Mouse (Mus musculus) monocyte, adult 5-6 weeks (primary cell): Measurements from ENCODE around the gene Heca. TPM values are rescaled to one million over a fixed set of nuclear protein-coding genes. Genes with fewer than 3 reads are reported as not detected.
"Not testable (repeated sequence)": the region's sequence is repeated elsewhere in the genome, so short reads cannot be mapped to it uniquely, and the experiment has no call there.

Experiments used
- ATAC-seq: fragments of 153-309, 156-312 bp; replicated peaks from 2 replicates; pipeline ENCODE4 v1.8.0; 2017; ENCODE audit warnings: mild to moderate bottlenecking; ENCODE audit not compliant: low TSS enrichment, insufficient number of reproducible peaks, severe bottlenecking, poor library complexity, low FRiP score
- total RNA-seq: library from RNA; stranded (forward); fragments of 200-1000, 200-491, 200-594 nt; gene quantifications from 3 replicates; pipeline ENCODE4 v1.2.3, GENCODE M21; 2017

Gene Heca
- total RNA-seq, 1 experiment from 2014 or later = 161 TPM

DNA sequence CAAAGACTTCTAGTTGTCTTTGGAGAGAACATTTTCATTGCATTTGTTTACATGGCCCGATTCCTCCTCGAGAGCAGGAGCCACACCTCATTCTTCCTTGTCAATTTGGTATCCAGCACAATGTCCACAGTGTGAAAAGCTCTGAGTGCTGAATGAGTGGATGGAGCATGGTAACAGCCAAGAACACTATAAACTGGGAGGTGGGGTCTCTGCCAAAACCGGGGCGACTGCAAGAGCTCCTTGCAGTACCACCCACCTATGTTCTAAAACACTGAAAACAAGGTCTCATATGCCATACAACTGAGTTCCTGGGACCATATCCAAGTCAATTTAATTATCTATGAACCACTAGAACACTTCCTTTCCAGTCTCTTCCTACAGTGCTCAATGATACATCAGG, 39.1 kb downstream of the Heca start:
- no peak for ATAC-seq

DNA sequence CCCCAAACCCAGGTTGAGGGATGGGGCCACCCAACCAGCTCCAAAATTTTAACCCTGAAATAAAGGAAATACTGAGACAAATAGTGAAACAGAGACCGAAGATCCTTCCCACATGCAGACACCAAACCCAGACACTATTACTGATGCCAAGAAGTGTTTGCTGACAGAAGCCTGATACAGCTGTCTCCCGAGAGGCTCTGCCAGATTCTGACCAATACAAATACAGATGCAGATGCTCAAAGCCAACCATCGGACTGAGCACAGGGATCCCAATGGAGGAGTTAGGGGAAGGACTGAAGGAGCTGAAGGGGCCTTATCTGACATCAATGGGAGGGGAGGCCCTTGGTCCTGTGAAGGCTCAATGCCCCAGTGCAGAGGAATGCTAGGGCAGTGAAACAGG, 41.5 kb downstream of the Heca start:
- ATAC-seq = not testable (repeated sequence)

DNA sequence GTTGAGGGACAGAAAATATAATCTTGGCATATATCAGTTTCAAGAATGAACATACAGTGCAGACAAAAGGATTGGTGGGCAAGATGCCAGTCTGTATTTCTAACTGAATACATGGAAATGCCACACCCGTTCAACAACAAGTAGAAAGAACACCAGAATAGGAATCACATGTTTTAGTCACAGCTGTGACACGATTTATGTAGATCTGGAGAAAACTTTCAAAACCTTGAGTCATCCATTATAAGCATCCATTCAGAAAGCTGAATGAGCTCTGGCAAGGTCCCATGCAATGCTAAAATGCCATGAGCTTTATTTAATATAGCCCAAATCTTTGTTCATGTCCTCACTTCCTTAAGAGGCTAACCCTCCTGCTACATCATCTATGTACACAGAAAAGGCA, 44.4 kb downstream of the Heca start:
- ATAC-seq = no peak

DNA sequence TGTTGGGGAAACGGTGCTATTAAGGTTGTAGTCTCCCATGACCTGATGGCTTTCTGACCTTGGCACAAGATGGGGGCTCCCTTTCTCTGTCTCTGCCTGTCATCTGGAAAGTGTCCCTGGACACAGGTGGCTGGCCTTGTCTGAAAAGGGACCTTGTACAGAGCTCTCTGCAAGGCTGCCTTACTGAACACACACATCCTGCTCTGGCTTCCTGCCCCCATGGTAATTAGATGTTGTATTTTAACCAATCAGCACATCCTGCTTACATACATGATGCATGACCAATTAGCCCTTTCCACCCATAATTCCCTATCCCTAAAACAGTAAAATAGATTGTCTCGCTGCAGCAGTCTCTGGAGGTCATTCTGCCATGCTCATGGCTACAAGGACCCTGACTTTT, 67.1 kb downstream of the Heca start:
- ATAC-seq = no peak

DNA sequence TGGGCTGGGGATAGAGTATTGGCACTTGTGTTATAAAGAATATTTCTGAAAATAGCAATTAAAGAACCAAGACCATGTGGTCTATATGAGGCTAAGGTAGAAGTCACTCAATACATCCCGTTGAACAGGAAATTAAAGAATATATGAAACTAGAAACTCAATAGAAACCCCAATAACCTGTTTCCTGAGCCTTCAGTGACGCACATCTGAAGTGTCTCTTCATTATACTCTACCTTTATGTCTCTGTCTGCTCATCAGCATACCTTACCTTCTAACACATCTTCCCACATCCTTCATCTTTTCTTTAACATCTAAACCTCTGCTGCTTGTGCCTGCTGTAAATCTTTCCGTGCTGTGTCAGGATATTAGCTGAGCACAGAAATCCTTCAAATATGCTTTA, 67.8 kb downstream of the Heca start:
- ATAC-seq = no peak

DNA sequence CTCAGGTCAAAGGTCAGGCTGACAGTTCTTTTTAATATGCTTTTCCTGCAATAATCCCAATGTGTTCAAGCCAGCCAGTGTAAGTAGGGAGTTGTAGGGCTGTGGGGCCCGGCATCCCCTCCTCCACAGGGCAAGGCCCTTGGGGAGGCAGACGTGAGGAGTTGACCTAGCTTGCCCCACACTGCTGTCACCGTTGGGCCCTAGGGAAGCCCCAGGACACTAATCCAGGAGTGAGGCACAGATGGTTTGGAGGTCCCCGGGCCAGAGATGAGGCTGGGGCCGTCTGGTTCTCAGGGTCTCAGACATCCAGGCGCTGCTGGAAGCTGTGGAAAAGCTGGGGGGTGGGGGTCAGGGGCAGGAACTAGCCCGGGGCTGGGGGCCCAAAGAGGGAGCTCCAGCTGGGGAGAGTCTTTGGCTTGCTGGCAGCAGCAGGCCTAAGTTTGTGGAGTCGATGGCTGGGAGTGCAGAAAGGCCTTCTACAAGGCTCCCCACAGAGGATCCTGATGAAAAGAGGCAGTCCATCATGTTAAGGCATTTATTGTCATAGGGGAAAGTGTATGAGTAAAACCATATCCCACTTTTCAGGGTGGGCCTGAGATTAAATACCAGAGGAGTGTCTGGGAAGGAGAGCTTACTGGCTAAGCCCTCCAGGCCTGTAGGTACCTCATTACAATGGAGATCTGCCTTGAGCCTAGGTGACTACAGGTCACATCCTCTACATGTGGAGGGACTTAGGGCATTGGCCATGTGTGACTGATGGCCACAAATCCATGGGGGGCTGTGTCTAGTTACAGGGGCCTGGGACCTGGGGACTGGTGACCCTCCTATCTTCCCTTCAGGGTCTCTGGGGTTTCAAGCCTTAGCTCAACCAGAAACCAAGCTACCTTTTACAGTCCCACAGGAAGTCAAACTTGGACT, 69.6 kb downstream of the Heca start:
- ATAC-seq = no peak

DNA sequence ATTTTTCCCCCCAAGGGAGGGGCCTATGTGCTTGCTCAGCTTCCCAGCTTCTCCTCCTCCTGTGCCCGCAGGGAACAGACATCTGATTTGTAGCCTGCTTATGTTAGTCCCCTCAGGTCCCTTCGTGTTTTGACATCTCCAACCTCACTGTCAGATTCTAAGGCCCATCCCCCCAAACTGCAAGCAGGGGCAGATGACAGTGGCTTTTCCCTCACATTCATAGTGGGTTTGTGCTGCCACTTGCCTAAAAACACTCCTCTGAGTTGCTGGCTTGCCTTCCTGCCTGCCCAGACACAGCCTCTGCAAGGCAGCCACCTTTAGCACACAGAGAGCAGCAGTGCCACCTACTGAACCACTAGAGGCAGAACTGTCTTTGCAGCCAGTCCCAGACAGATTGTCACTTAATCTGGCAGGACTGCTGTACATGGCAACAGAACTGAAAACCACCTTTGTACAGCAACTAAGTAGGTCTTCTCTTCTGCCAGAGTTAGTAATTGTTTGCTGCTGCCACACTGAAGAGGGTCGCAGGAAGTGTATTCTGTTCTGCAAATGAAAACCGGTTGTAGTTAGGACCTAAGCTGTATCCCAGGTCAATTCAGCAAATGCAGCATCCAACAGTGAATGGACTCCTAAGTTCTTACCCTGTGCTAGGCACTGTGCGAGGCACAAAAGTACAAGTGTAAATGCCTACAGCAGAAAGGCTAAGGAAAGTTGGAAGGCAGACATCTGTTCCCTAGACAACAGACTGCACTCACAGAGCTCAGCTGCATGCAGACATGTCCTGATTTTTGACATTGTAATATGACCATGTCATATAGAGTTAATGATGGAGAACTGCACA, 77.8 kb downstream of the Heca start:
- no peak; the same call in 1 of the 2 replicates for ATAC-seq

DNA sequence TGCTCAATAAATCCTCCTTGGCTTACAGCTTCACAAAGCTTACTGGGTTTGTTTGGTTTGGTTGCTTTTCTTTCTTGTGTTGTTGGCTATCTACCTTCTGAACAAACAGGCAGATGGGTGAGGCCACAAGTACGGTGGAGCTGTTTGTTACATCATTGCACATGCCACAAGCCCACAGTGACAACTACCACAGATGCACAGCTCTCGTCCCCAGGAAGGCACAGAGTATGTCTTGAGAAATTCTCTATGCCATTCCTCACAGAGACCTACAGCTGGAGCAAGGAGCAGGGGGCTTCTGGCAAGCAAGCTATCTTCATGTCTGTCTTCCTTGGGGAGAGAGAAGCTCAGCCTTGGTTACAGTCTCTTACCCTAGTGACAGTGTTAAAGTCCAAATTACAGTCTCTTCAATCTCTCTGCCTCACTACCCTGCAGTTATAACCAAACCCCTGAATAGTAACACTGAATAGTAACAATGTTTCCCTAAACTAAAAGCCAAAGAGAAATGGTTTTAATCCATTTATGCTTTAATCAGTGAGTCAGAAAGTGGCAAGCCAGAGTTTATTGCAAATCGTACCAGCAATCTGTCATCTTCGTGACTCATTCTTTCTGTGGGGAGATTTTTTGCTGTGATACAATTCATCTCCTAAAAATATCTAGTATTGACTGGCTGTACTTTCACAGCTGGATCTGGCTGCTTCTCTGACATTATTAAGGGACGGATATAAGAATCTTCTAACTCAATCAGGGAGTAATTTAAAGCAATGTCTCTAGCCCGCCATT, 87.0 kb downstream of the Heca start:
- no peak for ATAC-seq

DNA sequence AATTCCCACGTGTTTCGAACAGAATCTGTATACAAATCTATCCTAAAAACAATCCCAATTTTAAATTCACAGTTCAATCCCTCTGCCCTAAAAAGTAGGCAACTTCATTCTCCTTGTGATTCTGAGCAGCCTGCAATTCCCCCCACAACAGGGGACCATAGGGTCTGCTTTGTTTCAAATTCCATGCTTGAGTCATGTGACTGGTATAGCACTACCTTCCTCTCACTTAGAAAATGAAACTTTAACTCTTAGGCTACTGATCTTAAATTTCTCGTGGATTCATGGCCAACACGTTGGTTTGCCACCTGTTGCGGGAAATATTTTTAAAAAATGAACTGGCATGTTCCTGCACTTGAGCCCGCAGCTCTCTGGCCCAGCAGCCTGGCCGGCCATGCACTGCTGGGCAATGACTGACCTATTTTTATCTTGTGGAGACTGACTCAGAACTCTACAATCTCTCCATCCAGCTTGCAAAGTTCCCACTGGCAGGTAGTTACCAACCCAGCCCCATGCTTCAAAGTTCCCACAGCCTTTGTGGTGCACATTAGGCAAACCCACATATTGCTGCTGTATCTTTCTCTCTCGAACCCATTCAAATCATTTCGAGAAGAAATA, 90.1 kb downstream of the Heca start:
- ATAC-seq = no peak

DNA sequence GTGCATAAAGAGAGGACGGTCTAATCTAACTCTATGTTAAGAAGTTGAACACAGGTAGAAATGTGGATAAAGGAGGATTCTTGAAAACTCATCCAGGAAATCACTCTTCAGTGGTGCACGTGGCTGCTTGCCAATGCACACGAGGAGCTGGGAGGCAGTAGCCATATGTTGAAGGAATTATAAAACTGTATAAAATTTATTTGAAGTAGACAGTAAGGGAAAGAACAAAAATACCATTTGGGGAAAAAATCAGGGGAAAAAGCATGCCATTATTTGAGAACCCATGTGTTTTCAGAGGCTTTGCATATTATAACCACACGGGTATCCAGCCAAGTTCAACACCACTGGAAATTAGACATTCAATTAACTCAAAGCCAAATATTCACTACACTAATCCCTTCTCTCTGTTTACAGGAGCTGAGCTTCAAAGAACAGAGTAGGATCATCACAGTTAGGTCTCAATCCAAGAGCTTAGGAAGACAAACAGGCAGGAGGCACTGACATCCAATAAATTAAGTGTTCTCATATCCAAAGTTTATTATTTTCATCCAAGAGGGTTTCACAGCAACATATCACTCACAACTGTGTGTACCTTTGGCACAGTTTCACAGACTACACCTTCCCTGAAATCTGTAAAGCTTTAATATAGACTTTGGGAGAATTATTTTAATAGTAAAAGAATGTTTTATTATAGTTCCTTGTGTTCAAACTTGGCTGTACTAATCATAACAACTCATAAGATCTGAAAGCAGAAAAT, 102.9 kb downstream of the Heca start:
- no peak for ATAC-seq

DNA sequence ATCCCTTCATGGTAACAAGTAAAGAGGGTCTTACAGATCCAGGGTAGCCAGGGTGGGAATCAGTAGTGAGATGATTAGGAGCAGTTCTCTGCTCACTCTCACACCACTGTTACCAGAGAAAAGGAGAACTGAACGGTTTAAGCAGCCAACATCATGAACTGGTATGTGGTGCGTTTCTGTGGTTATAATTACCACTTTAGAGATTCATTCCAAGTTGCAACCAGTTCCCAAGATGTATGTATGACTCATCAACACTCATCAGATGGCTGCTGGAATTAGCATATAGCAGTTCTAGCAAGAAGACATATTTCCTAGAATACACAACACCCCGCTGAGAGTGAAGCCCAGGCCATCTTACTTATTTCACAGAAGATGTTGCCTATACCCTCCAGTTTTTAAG, 105.8 kb downstream of the Heca start:
- ATAC-seq = no peak

DNA sequence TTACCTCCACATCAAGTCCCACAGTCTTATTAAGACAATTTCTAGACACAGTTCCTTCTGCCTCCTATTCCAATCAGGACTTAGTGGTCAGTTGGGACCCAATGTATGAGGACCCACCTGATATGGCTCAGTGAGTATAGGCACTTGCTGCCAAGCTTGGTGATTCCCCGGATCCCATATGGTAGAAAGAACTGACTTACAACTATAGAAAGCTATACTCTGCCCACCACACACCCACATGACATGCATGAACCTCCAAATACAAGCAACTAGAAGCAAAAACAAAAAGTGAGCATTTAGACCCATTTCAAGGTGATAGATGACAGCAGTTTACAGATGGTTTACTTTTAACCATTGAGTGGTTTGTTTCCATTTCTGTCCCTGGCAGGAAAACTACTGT, 111.6 kb downstream of the Heca start:
- no peak for ATAC-seq

DNA sequence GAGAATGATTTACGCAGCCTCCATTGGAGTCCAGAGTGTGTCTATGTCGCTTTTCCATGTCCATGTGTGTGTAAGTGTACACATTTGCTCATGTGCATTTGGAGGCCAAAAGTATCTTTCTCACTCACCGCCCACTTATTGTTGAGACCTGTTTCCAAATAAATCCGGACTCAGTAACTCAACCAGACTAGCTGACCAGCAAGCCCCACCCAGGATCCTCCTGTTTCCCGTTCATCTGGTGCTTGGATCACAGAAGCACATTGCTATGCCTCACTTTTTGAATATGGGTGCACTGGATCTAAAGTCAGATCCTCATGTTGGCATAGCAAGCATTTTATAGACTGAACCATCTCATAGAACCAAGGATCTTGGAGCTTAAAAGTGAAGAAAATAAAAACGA, 112.8 kb downstream of the Heca start:
- ATAC-seq = no peak

DNA sequence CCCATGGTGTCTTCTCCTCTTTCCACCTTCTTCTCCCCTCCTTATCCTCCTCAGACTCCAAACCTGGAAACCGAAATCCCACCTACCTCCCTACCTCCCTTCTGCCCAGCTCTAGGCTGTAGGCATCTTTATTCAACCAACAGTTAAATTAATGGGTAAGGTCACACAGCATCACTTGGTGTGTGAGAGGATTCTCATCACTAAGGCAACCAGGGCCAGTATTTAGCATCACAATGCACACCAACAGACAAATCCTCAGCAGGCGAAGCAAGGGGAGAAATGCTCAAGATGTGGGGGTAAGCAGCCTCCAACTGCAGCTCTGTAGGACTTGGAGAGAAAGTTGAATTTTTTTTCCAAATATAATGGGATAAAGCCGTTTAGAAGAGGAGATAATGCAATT, 116.8 kb downstream of the Heca start:
- ATAC-seq = no peak

DNA sequence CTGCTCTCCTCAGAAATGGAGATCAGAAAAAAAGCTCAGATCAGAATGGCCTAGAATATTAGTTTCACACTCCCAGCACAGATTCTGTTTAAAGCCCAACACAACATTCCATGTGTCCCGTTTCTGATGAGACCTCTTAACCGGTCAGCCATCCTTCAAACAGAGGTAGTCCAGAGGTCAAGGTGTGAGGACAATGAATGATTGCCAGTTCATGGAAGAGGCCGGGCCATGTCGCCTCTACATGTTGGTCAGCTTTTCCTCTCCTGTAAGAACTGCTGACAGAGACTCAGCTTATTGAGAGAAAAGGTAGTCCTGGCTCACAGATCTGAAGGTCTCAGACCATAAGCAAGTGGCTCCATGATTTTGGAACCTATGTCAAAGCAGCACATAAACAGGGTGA, 118.7 kb downstream of the Heca start:
- no peak for ATAC-seq

DNA sequence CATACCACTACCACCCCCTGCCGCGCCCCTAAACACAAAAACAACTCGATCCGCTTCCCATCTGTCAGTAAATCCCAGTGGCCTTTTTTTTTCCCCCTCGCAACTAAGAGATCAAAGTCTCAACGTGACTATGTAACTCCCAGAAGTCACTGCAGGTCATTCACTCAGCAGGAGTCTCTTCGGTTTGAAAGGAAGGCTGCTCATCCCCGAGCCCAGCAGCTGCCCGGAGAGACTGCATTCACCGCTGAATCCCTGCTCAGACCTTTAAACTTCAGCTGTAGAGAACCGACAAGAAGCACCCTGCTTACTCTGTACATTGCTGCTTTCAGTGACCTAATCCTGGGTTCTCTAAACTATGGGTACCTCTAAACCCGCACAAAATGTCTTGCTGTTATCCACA, 120.5 kb downstream of the Heca start:
- no peak for ATAC-seq

DNA sequence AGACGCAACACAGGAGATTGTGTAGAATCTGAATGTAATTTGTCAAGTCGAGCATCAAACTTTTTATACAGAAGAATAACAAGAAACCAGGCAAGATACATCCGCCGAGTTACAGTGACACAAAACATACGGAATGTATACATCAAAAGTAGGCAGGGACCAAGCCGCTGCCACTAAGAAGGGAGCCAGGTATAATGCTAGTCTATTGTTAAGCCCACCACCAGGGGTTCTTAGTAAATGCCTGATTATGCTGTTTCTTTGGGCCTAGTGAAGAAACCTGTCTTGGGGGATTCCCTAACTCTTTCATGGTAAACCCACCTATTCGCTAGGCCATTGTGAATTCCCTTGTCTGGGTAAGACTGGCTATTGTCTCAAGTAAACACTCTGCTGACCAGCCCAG, 127.4 kb downstream of the Heca start:
- not testable (repeated sequence) for ATAC-seq
